11 mouse cellular contexts compared by ENCODE assay signal in the genomic region with DNA sequence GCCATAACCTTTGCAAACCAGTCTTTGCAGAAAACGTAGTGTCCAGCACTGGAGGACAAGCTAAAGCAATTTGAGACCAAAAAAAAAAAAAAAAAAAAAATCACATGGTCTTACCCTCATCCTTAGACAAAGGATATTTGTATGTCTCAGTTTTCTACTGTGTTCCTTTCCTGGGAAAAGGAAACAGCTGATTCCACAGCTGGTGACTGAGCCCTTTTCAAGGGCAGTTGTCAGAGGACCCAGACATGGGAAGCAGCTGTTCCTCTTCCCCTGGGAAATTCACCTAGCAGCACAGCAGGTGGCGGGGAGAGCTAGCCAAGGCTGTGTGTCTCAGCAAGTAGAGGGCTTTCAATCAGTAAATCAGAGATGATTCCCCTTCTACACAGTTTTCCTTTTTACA.
DNase-seq lines count a peak whose midpoint lies in the region; ATAC-seq and TF ChIP-seq lines count a peak whose summit lies in the region.
"Had no signal": no experiment of that assay in that cellular context is flagged by ENCODE, and none has a peak within 500 bp of the region (broad histone marks: within the 10 kb centered on the region; RNA-seq: fewer than 3 reads in every experiment).

No protein-coding gene starts in this region.

- H3K9ac ChIP-seq in heart, embryonic 11.5 days (ENCODE audit: low read depth, low read length): no peak overlapping the region

- TF ChIP-seq CTCF in brain, embryonic 14.5 days (IDR thresholded peaks at IDR 0.05; ENCODE audit: borderline replicate concordance, extremely low read depth, insufficient read depth, insufficient read length): no peak

- no peaks in the 10 kb centered on the region for H3K4me1 ChIP-seq in heart, embryonic 11.5 days (ENCODE audit: control insufficient read depth, insufficient read depth, low read length)

- ATAC-seq in heart, embryonic 11.5 days (replicated peaks; ENCODE audit: insufficient number of reproducible peaks, low FRiP score, low TSS enrichment): no peak
- no peak for ATAC-seq in activated CD4-positive, CD25-positive, alpha-beta regulatory T cell, adult 4 months
- no peak for ATAC-seq in megakaryocyte, adult 5-6 weeks (ENCODE audit: poor library complexity, severe bottlenecking)
- ATAC-seq: CD4-positive, CD25-positive, alpha-beta regulatory T cell, adult 4 months had no signal

- H3K9me3 ChIP-seq in heart, embryonic 11.5 days (replicated peaks; ENCODE audit: control insufficient read depth, low read length): no peaks in the 10 kb centered on the region

- intact Hi-C loops in heart, postnatal 10 days (cut with DNase I): no loop called here
- intact Hi-C loops in gastrocnemius, postnatal 14 days (cut with DNase I; ENCODE audit: low total_unique reads): no loop called here

- no peaks in the 10 kb centered on the region for H3K27me3 ChIP-seq in heart, embryonic 11.5 days (ENCODE audit: control insufficient read depth, insufficient read depth, low read length)

- H3K36me3 ChIP-seq in heart, embryonic 11.5 days (ENCODE audit: control insufficient read depth, insufficient read depth, low read length): no peaks in the 10 kb centered on the region

- no peak overlapping the region for H3K27ac ChIP-seq in heart, embryonic 11.5 days (ENCODE audit: low read depth, low read length)

- H3K4me3 ChIP-seq in heart, embryonic 11.5 days (ENCODE audit: low read depth, low read length): no peak overlapping the region

- peak; percentile 50 to 60 for DNase-seq in heart, postnatal 10 days
- peak; percentile 65 for DNase-seq in brain, embryonic 14.5 days (ENCODE audit: low read depth)
- DNase-seq in gastrocnemius, postnatal 14 days: peak; percentile 59
- peak; percentile 57 for DNase-seq in mesoderm, embryonic 11.5 days (ENCODE audit: low read depth, low spot score)
- no peak for DNase-seq in liver
- DNase-seq: cerebellum, adult 2 months; lung, adult 18-20 months had no signal

- no peak for TF ChIP-seq POLR2A in brain, embryonic 14.5 days (IDR thresholded peaks at IDR 0.05; ENCODE audit: borderline replicate concordance, extremely low read depth, insufficient read depth, insufficient read length, poor library complexity, severe bottlenecking)

- H3K4me2 ChIP-seq in heart, embryonic 11.5 days: no peak overlapping the region

- whole genome bisulfite sequencing in heart, embryonic 11.5 days (ENCODE audit: insufficient replicate concordance): 55% methylated on average over 2 of the region's 2 CpGs
